Mouse (Mus musculus) right cerebral cortex, postnatal 25 days (tissue): ENCODE results near the gene Cck.

ENCODE experiments used
- DNase-seq: peaks from one replicate; pipeline ENCODE4 v3.0.0; 2022

Gene Cck

GRCm38 (mm10) chr9:121458466-121458865, 37.0 kb downstream of the Cck start:
- DNase-seq: peak; percentile 39

- DNase-seq: no peak
Measured at GRCm38 (mm10) chr9:121456739-121457515, 38.6 kb downstream of the Cck start.

- DNase-seq: no peak
Measured at GRCm38 (mm10) chr9:121454891-121455290, 40.6 kb downstream of the Cck start.

DNA sequence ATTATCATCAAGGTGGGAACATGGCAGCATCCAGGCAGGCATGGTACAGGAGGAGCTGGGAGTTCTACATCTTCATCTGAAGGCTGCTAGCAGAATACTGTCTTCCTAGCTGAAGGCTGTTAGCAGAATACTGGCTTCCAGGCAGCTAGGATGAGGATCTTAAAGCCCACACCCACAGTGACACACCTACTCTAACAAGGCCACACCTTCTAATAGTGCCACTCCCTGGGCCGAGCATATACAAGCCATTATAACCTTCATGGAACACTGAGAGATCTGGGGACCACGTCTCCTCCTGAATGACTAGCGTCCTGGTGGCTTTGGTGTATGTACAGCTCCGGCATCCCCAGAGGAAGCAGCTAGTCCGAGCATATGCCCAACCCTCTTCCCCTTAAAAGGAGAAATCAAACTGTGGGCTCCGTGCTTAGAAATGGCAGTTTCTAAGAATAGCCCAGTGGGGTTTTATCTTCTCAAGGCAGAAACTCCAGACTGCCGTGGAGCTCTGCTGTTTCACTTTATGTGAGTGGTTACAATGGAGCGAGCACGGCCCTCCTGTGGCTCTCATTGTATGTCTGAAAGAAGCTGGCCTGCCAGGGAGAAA, 43.1 kb downstream of the Cck start:
- DNase-seq: peak; percentile 35

- peak; percentile 76 for DNase-seq
Measured at GRCm38 (mm10) chr9:121446431-121446831, 49.1 kb downstream of the Cck start.

DNA sequence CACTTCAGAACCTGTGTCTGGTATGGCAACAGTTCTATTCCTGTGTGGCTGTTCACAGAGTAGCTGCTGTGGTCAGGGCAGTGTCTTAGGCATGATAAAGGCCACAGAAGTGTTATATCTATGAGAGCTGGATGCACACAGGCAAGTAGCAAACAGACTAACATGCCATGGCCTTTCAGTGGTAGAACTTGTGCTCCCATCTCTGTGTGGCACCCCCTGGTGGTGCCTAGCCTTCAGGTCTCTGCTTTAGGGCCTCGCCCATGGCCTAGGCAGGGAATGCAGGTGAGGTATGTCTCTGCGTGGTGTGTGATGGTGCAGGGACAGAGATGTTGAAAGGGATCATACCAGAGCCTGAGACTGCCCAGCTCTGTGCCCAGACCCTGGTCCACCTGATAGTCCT, 50.1 kb downstream of the Cck start:
- no peak for DNase-seq

- DNase-seq: no peak
Measured at GRCm38 (mm10) chr9:121444367-121444707, 51.2 kb downstream of the Cck start.

- no peak for DNase-seq
Measured at GRCm38 (mm10) chr9:121443696-121444366, 51.7 kb downstream of the Cck start.

DNA sequence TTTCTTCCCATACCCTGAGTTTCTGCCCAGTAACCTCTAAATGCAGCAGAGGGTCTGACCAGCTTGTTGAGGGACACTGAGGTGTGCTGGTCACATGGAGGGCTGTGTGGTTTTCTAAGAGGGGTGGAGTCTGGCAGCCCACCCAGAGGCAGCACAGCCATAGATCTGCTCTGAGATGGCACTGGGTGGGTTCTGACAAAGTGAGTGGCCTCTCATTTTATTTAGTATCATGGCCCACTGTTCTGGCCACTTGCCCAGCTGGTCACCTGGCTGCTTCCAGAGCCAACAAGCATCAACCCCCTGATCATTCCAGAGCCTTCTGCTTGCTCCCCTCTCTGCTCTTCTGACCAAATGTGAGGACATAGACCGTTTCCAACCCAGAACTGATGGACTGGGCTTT, 53.3 kb downstream of the Cck start:
- no peak for DNase-seq
